Mouse (Mus musculus) liver, embryonic 13.5 days (tissue): ENCODE results near the gene Zbtb38. TPM values are rescaled to one million over a fixed set of nuclear protein-coding genes. Genes with fewer than 3 reads are reported as not detected.
A peak's percentile ranks its signal among the peaks of the same experiment; 100 is the strongest.

Experiments
- ATAC-seq: fragments of 200-750 bp; cut with Nextera tagmentation; 2 replicates; pipeline ENCODE4 v1.8.0; 2017; ENCODE audit warnings: low read depth, mild to moderate bottlenecking, moderate number of reproducible peaks, moderate library complexity
- DNase-seq: peaks from one replicate; pipeline ENCODE4 v3.0.0; 2022
- H3K27ac ChIP-seq: fragments of 300-500 bp; sonication (generic); 2 replicates; pipeline ENCODE4 v1.5.1; 2015; ENCODE audit warnings: moderate library complexity, mild to moderate bottlenecking, inconsistent platforms
- H3K27me3 ChIP-seq: fragments of 300-500 bp; sonication (generic); 2 replicates; pipeline ENCODE4 v1.6.1; 2015; ENCODE audit warnings: mild to moderate bottlenecking, inconsistent platforms
- H3K36me3 ChIP-seq: fragments of 300-500 bp; sonication (generic); 2 replicates; pipeline ENCODE4 v1.6.1; 2015; ENCODE audit warnings: mild to moderate bottlenecking, inconsistent platforms
- H3K4me1 ChIP-seq: fragments of 300-500 bp; sonication (generic); replicated peaks from 2 replicates; pipeline ENCODE4 v1.6.1; 2015; ENCODE audit warnings: inconsistent platforms
- H3K4me2 ChIP-seq: fragments of 300-500 bp; sonication (generic); 2 replicates; pipeline ENCODE4 v1.6.1; 2015; ENCODE audit warnings: inconsistent platforms, mild to moderate bottlenecking, moderate library complexity
- H3K4me3 ChIP-seq: fragments of 300-500 bp; sonication (generic); replicated peaks from 2 replicates; pipeline ENCODE4 v1.5.1; 2015; ENCODE audit warnings: mild to moderate bottlenecking, inconsistent platforms
- H3K9ac ChIP-seq: fragments of 300-500 bp; sonication (generic); 2 replicates; pipeline ENCODE4 v1.6.1; 2015; ENCODE audit warnings: mild to moderate bottlenecking, inconsistent platforms
- H3K9me3 ChIP-seq: fragments of 300-500 bp; sonication (generic); replicated peaks from 2 replicates; pipeline ENCODE4 v1.6.1; 2016; ENCODE audit warnings: inconsistent platforms
- WGBS: fragments of 180-500 bp; shearing (Covaris S2); methylation state at CpG from one replicate; pipeline ENCODE4 v1.1.7; 2015; ENCODE audit not compliant: insufficient replicate concordance; 5-methylcytosine and 5-hydroxymethylcytosine counted together
- polyA plus RNA-seq: library from polyadenylated mRNA; unstranded; fragments of >200 nt; fragmentation: Nextera tagmentation; extraction: Ambion mirVana; gene quantifications from 2 replicates; pipeline ENCODE4 v1.2.1, GENCODE M21; 2015

Gene Zbtb38
- polyA plus RNA-seq, 1 experiment from 2014 or later: 5.8 TPM

DNA sequence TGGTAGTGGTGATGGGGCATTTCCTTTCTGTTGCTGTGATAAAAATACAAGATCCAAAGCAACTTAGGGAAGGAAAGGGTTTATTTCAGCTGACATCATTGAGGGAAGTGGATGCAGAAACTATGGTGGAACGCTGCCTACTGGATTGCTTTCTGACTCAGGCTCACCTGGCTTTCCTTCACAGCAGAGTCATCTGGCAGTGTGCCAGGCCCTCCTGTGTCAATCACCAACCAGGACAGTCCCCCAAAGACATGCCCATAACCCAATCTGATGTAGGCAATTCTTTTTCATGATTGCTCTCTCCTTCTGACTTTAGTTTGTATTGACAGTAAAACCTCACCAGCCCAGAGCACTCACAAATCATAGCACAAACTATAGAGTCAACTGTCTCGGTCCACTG, 80.2 kb downstream of the Zbtb38 start:
- WGBS: 79% methylated on average over 2 of the region's 2 CpGs

DNA sequence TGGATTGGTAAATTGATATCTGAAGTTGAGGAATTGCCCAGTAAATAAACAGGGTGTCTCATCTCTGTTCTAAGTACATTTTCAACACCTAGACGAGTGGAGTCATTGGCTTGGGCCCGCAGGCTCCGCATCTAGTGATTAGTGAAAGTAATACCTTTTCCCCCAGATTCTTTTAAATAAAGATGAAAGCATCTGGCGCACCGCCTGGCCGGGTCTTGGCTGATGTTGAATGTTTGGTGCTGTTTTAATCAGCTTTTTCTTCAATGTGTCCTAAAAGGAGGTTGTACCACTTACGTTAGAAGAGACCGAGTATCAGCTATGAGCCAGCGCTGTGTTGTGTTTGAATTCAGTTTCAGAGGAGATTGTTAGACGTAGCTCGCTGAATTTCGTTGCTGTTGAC, 81.4 kb downstream of the Zbtb38 start:
- Histone ChIP-seq H3K27me3 (no peaks in the 10 kb centered on the region), H3K4me1 (0 out of 2 replicates have a peak, but pooled peaks cover 6% of the 10 kb centered on the region), H3K4me2 (no peak overlapping the region), H3K36me3 (no peaks in the 10 kb centered on the region), H3K9me3 (no peaks in the 10 kb centered on the region), H3K9ac (no peak overlapping the region), H3K27ac (no peak overlapping the region), H3K4me3 (no peak overlapping the region)
- DNase-seq (no peak), ATAC-seq (no peak)
- 80% methylated on average over 12 of the region's 12 CpGs for WGBS

More for the DNA sequence above, 80.2 kb downstream of the Zbtb38 start:
- no peak overlapping the region for H3K9ac ChIP-seq
- H3K27me3 ChIP-seq: no peaks in the 10 kb centered on the region
- H3K36me3 ChIP-seq: no peaks in the 10 kb centered on the region
- DNase-seq (no peak), ATAC-seq (no peak)
- H3K4me3 ChIP-seq: no peak overlapping the region
- H3K27ac ChIP-seq: no peak overlapping the region
- no peak overlapping the region for H3K4me2 ChIP-seq
- H3K4me1 ChIP-seq: 0 out of 2 replicates have a peak, but pooled peaks cover 6% of the 10 kb centered on the region
- no peaks in the 10 kb centered on the region for H3K9me3 ChIP-seq

DNA sequence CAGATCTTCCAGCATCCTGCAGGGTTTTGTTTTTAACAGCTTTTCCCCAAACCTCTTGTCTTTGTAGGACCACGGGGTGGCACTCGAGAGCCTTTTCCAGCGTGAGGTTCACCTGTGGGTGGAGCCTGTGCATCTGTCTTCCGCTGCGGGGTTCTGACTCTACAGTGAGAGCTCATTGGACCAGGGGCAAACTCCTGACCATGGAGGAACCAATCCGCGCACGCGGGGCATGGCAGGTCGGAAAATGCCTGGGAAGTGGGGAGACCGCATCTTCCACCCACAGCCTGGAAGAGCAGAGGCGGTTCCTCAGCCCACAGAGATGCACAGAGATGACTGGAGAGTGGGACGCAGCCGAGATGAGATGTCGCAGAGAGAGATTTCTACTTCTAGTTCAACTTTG, 82.8 kb downstream of the Zbtb38 start:
- Histone ChIP-seq H3K4me1 (0 out of 2 replicates have a peak, but pooled peaks cover 6% of the 10 kb centered on the region), H3K4me2 (peak overlapping the region; percentile 64), H3K36me3 (no peaks in the 10 kb centered on the region), H3K27me3 (no peaks in the 10 kb centered on the region), H3K27ac (no peak overlapping the region), H3K9me3 (no peaks in the 10 kb centered on the region), H3K4me3 (peak overlapping the region; percentile 34), H3K9ac (no peak overlapping the region)
- ATAC-seq (peak; percentile 100), DNase-seq (peak; percentile 81)
- 2% methylated on average over 15 of the region's 15 CpGs for WGBS

DNA sequence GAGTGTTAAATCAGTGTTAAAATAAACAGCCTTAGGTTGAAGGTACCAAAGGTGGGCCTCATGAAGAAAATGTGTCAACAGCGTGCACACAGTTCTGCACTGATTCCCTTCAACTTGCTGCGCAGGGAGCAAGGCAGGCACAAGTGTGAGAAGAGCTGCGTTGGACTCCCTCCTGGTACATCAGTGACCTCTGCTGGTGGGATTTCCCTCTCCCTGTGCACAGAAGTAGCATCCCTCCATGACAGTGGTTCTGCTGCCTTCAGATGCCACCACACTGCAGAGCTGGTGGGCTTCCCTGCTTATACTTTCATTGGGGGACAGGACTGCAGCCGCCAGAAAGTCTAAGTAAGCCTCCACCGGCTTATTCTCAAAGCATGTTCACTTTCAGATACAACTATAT, 84.0 kb downstream of the Zbtb38 start:
- H3K27ac ChIP-seq: no peak overlapping the region
- no peaks in the 10 kb centered on the region for H3K27me3 ChIP-seq

DNA sequence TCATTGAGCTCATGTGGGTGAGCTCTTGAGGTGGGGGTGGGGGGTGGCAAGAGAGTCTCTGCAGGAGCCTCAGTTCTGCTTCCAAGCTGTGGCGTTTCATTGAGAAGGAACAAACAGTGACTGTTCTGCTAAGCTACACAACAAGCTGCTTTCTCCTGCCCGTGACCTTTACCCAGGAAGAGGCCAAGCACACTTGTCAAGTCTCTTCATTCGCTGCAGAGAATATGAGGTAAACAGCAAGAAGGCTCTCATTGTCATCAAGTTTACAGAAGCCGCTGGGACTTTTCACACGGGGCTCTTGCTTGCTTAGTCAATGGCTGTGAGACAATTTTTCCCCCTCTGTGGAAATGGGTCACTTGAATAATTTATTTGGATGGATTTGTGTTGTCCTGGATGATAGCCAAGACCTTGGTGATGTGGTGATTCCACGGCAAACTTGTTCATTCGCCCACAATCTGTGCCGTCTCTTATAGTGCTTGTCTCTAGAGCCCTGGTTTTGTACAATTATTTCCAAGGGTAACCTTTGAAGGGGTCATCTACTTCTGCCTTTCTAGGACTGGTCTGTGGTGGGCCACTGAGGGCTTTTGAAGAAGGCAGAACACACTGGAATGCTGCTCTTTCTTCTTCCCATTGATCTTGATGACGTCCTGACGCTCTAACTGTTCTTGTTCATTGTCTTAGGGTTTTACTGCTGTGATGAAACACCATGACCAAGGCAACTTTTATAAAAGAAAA, 92.0 kb downstream of the Zbtb38 start:
- H3K9me3 ChIP-seq: no peaks in the 10 kb centered on the region
- no peak overlapping the region for H3K9ac ChIP-seq
- H3K27me3 ChIP-seq: no peaks in the 10 kb centered on the region
- DNase-seq: no peak
- H3K4me2 ChIP-seq: no peak overlapping the region
- 69% methylated on average over 10 of the region's 10 CpGs for WGBS
- H3K4me1 ChIP-seq: no peaks in the 10 kb centered on the region
- no peak overlapping the region for H3K27ac ChIP-seq
- no peaks in the 10 kb centered on the region for H3K36me3 ChIP-seq
- no peak overlapping the region for H3K4me3 ChIP-seq
- no peak for ATAC-seq

More for the DNA sequence above, 84.0 kb downstream of the Zbtb38 start:
- no peaks in the 10 kb centered on the region for H3K9me3 ChIP-seq
- H3K9ac ChIP-seq: no peak overlapping the region
- no peak overlapping the region for H3K4me2 ChIP-seq
- DNase-seq (no peak), ATAC-seq (no peak)
- 0 out of 2 replicates have a peak, but pooled peaks cover 6% of the 10 kb centered on the region for H3K4me1 ChIP-seq
- H3K36me3 ChIP-seq: no peaks in the 10 kb centered on the region
- H3K4me3 ChIP-seq: no peak overlapping the region
- 50% methylated on average over 5 of the region's 5 CpGs for WGBS

DNA sequence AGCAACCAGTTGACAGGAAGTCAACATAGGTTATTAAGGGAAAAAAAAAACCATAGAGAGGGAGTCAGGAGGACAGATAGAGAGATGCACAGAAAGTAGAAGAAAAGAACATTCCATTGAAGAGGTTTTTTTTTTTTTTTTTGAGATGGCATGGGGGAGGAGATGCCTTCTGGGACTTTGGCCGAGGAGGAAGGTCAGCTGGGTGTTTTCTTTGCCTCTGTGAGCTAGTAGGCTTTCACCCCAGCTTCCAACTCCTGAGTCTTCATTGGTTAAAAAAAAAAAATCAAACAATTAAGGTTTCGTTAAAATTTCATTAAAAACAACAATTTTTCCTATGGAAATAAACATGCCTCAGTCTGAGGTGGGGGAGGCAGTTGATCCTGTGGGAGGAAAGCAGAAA, 92.8 kb downstream of the Zbtb38 start:
- Histone ChIP-seq H3K9me3 (no peaks in the 10 kb centered on the region), H3K4me2 (no peak overlapping the region), H3K4me1 (no peaks in the 10 kb centered on the region), H3K9ac (no peak overlapping the region), H3K27ac (no peak overlapping the region), H3K36me3 (no peaks in the 10 kb centered on the region), H3K4me3 (no peak overlapping the region), H3K27me3 (no peaks in the 10 kb centered on the region)
- ATAC-seq (no peak), DNase-seq (no peak)
- 38% methylated on average over 2 of the region's 2 CpGs for WGBS

DNA sequence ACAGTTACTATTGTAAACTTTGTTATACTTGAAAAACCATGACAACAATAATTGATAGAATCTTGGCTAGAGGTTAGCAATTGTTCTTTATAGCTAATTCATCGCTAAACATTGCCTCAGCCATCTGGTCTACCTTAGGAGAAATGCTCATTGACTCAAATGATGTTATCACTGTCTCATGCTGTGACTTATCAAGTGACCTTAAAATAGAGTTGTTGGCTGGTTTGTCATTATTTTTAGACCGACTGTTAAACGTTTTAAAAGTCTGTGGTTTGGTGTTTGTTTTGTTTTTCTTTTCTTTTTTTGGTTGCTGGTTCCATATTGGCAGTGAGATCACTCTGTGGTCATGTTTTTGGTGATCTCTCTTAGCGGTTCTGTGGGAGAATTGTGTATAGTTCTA, 99.1 kb downstream of the Zbtb38 start:
- H3K36me3 ChIP-seq: no peaks in the 10 kb centered on the region
- 0 out of 2 replicates have a peak, but pooled peaks cover 6% of the 10 kb centered on the region for H3K27me3 ChIP-seq
- no peak overlapping the region for H3K4me3 ChIP-seq
- ATAC-seq: no peak
- no peaks in the 10 kb centered on the region for H3K9me3 ChIP-seq
- H3K4me1 ChIP-seq: no peaks in the 10 kb centered on the region
- H3K9ac ChIP-seq: no peak overlapping the region
- H3K4me2 ChIP-seq: no peak overlapping the region
- no peak for DNase-seq
- no peak overlapping the region for H3K27ac ChIP-seq
- 34% methylated on average over 4 of the region's 4 CpGs for WGBS

DNA sequence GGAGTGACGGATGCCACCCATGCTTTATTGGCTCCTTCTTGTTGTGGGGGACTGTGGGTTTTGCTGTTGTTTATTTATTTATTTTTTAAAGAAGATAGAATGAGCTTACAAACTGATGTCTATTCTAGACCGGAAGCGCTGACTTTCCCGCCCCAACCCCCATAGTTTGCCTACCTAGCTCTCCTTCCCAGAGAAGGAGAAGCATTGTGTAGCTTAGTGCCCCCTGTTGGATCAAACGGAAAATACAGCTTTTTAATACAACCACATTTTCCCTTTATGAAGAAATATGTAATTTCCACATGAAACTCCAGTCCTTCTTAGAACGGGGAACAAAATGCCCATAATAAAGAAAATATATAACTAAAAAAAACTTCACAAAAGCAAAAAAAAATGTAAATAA, 99.9 kb downstream of the Zbtb38 start:
- Histone ChIP-seq H3K27ac (no peak overlapping the region), H3K4me1 (no peaks in the 10 kb centered on the region), H3K4me2 (no peak overlapping the region), H3K4me3 (no peak overlapping the region), H3K27me3 (0 out of 2 replicates have a peak, but pooled peaks cover 6% of the 10 kb centered on the region), H3K9ac (no peak overlapping the region), H3K9me3 (no peaks in the 10 kb centered on the region), H3K36me3 (no peaks in the 10 kb centered on the region)
- 24% methylated on average over 6 of the region's 6 CpGs for WGBS
- DNase-seq (no peak), ATAC-seq (no peak)

DNA sequence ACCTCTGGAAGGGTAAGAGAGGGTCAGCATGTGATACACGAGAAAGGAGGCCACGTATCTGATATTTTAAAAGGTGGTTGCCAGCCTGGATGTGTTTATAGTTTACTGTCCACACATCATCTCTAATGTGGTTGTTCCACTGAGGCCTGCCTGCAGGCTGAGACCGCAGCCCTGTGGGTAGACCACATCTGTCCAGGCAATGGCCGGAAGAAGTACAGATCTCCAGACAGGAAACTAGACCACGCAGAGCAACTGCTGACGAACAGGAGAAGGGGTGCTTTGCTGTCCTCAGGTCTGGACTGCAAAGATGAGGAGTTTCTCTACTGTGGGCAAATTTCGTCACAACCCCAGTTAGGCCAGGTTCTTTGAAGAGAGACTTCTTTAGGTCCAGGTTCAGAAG, 101.8 kb downstream of the Zbtb38 start:
- Histone ChIP-seq H3K4me2 (no peak overlapping the region), H3K4me3 (no peak overlapping the region), H3K27ac (no peak overlapping the region), H3K4me1 (no peaks in the 10 kb centered on the region), H3K36me3 (no peaks in the 10 kb centered on the region), H3K27me3 (0 out of 2 replicates have a peak, but pooled peaks cover 6% of the 10 kb centered on the region), H3K9ac (no peak overlapping the region), H3K9me3 (no peaks in the 10 kb centered on the region)
- 25% methylated on average over 7 of the region's 7 CpGs for WGBS
- DNase-seq: no peak
- ATAC-seq: no peak

DNA sequence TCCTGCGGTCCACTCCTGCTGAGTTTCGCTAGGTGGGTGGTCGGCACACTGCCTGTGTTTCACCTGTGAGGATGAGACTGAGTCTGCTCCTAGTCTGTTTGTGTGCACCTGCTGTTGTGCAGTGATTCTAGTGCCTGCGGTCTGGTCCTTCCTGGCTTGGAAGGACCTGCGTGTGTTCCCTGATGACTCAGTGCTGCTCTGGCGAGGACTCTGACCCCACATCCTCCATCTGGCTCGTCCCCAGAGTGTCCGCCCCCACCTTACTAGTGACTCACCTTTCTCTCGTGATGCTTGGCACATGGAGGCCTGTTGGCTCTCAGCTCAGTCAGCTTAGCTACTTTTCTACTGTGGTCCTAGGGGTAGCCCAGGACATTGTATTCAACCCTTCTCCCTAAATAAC, 102.7 kb downstream of the Zbtb38 start:
- Histone ChIP-seq H3K27me3 (0 out of 2 replicates have a peak, but pooled peaks cover 6% of the 10 kb centered on the region), H3K9me3 (no peaks in the 10 kb centered on the region), H3K4me2 (no peak overlapping the region), H3K4me3 (no peak overlapping the region), H3K27ac (no peak overlapping the region), H3K9ac (no peak overlapping the region), H3K36me3 (no peaks in the 10 kb centered on the region), H3K4me1 (no peaks in the 10 kb centered on the region)
- whole genome bisulfite sequencing: 37% methylated on average over 9 of the region's 9 CpGs
- no peak for ATAC-seq
- DNase-seq: no peak

DNA sequence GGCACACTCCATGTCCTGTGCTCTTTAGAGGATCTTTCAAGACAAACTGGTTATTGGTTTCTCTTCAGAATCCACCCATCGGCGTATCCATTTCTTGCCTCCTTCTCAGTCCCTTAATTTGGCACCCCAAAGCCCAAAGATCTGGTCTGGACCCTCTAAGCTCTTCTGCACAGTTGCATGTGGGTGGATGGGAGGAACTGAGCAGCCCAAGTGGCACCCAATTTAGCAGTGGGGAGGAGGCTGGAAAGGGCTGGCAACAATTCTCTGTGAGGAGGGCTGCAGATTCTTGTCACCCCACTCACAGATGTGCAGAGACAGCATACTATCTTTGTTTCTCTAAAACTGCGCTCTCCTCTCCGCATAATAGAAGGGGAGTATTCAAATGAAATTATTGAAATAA, 103.3 kb downstream of the Zbtb38 start:
- no peak overlapping the region for H3K9ac ChIP-seq
- H3K4me1 ChIP-seq: no peaks in the 10 kb centered on the region
- H3K27ac ChIP-seq: no peak overlapping the region
- WGBS: 76% methylated on average over 4 of the region's 4 CpGs
- H3K9me3 ChIP-seq: no peaks in the 10 kb centered on the region
- no peaks in the 10 kb centered on the region for H3K36me3 ChIP-seq
- no peak for DNase-seq
- ATAC-seq: no peak
- H3K4me3 ChIP-seq: no peak overlapping the region
- H3K27me3 ChIP-seq: 0 out of 2 replicates have a peak, but pooled peaks cover 6% of the 10 kb centered on the region
- H3K4me2 ChIP-seq: no peak overlapping the region
